Mouse (Mus musculus) fat pad, adult 2 months (tissue): ENCODE results near the gene Bicdl1.
A peak's percentile ranks its signal among the peaks of the same experiment; 100 is the strongest.

ENCODE experiments used
- DNase-seq: peaks from one replicate; pipeline ENCODE4 v3.0.0-alpha.2; 2011; ENCODE audit warnings: low read depth, low spot score; ENCODE audit errors: extremely low read depth

The Bicdl1 gene

DNA sequence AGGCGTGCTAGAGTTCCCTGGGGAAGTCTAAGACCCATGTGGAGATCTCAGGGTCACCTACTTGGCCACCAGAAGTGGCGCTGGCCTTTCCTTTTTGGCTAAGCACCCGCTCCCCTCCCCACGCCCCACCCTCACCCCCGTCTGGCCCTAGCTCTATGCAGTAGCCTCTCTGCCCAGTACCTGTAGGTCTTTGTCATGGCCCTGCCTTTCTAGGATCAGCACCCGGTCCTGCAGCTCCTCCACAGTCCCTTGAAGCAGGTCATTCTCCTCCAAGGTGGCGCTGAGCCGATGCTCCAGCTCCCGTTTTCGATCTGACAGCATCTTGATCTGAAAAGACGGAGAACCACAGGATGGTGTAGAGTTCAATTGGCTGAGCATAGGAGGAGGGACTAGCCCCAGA, 61.4 kb downstream of the Bicdl1 start:
- DNase-seq, result no peak

DNA sequence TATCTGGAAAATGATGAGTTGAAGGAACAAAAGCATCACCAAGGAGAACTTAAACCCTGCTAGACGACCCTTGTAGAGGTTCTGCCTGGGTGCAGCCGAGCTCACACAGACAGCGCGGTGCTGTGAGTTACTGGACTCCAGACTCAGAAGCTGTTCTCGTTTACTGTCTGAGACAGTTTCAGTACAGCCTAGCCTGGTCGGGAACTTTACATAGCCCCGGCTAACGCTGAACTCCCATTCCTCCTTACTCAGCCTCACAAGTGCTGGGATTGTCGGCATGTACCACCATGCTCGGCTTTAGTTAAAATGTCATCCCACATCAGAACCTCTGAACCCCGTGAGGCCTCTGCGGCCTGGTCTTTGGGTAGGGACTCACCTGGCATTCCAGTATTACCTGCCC, 62.4 kb downstream of the Bicdl1 start:
- DNase-seq, result no peak

DNA sequence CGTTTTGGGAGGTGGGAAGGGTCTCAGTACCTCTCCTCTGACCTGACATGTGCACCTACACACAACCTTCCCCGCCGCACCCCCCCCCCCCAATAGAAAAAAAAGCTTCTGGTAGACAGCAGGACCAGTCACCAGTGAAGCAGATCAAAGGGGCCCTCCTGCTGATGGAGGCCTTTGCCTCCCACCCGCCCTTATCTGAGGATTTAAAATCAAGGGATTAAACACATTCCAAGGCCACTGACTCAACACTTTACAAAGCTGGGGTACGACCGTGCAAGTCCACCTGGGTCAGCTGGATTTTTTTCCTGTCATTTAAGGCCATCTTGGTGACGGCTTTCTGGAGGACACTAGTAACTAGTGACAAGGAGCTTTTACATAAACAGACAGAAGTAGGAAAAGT, 63.5 kb downstream of the Bicdl1 start:
- no peak for DNase-seq

DNA sequence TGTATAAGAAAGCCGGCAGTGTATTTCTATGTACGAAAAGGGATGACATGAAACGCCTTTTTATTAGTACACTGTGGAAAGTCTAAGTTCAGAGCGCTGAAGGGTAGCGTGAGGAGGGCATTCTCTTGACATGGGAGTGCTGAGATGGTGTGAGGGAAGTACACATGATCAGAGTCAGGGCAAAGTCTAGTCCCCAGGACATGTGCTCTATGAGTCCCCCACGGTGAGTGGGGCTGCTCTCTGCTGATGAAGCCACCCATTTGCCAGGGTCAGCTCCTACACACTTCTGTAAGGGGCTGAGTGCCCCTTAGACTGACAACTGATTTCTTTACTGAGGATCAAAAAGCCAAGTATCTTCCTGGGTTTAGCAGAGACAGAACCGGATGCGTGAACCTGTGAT, 64.2 kb downstream of the Bicdl1 start:
- no peak for DNase-seq

DNA sequence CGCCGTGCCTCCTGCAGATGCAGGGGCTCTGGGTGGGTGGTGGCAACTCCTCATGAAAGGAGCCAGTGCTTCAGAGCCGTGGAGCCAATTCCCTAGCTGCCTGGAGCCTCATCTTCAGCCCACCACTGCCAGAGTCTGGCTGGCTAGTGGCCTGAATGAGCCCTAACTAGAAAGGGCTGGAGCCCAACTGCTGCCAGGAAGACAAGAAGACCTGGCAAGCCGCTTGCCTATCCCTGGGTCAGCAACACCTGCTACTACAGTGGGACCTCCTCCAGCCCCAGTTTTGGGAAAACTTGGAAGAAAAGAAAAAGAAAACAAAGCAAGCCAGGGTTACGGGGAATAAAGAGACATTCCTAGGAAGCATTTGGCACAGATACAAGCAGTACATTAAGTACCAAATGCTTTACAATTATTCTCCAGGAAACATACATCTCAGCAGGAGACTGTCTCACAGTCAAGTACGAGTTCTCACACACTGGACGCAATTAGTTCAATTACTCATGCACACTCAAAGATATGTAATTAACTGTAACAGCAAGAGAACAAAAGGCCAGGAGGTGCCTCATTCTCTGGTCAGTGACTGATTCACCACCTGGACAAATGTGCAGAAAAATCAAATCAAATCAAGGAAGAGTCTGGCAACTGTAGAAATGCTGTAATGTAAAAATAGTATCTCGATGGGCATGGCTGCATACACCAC, 64.9 kb downstream of the Bicdl1 start:
- DNase-seq, result no peak

DNA sequence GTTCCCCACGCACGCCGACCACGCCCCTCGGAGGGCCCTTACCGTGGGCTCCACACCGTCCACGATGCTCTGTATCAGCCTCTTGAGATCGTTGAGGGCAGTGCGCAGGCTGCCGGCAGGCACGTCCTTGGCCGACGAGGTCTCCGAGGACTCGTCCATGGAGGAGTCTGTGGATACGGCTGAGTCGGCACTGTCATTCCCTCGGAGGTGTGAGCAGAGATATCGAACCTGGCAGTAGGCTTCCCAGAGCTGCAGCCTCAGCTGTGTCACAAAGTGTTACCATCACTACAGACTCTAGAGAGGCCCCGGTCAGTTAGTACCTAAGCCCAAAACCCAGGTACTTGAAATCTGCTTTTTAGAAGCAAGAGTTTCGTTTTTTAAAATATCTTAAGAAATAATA, 68.8 kb downstream of the Bicdl1 start:
- no peak for DNase-seq

DNA sequence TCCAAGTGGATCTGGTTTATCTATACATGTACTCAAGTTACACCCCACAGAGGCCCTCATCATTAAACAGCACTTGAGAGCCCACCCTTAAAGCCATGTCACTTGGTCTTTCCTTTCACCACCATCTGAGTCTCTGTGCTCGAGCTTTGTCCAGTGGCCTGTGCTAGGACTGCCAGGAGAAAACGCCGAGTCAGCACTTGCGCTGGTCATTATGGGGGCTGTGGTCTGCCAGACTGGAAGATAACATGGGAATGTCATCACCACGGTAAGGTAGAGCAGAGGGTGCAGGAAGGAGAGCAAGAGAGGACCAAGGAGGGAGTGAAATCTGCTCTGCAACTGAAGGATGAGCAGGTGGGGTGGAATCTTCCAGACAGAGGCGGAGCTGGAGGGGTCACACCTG, 73.1 kb downstream of the Bicdl1 start:
- DNase-seq, result no peak

DNA sequence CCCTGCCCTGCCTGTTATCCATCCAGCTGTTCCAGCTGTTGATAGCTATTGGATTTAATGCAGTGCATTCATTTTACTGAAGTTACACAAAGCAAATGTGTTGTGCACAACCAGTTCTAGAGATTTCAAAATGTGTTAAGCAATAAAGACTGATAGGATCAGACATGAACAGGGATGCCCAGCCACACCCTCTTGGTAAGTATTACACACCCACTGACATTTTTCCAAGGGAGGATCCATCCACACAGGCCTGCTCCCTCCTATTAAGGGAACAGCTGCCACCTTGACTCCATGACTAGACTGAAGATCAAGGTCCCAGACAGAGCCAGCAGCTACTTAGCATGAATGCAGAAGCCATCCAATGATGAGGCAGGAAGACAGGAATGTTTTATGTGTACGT, 74.2 kb downstream of the Bicdl1 start:
- DNase-seq, result peak; percentile 80

DNA sequence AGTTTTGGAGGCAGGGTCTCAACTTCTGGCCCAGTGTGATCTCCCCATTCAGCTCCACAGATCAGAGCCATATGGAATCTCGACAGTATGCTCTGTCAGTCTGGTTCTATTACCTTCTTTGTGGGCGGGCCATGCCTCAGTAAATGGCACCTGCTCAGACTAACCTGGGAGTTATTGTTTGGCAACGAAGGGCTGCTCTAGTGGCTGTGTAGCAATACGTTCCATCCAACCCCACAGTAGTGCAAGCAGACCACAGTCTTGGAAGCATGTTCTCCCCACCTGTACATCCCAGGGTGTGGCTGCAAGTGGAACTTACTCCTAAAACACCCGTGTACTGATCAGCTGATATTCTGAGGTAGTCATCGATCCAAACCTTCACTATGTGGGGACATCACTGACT, 74.7 kb downstream of the Bicdl1 start:
- peak; percentile 75 for DNase-seq

DNA sequence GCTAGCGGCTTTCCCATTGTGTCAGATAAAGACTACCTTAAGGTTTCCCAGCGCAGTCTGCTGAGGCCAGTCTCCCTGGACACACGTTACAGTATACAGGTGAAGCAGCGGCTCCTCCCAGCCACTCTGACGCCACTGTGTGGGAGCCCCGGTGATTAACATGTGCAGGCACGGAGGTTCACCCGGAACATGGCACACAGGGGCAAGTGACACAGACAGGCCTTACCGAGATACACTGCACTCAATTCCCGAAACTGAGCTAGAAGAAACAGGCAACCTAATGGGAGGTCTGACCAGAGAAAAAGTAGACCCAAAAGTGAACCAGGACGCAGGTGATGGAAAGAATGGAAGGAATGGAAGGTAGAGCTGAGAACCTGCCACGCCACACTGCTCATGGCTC, 77.6 kb downstream of the Bicdl1 start:
- DNase-seq, result no peak

DNA sequence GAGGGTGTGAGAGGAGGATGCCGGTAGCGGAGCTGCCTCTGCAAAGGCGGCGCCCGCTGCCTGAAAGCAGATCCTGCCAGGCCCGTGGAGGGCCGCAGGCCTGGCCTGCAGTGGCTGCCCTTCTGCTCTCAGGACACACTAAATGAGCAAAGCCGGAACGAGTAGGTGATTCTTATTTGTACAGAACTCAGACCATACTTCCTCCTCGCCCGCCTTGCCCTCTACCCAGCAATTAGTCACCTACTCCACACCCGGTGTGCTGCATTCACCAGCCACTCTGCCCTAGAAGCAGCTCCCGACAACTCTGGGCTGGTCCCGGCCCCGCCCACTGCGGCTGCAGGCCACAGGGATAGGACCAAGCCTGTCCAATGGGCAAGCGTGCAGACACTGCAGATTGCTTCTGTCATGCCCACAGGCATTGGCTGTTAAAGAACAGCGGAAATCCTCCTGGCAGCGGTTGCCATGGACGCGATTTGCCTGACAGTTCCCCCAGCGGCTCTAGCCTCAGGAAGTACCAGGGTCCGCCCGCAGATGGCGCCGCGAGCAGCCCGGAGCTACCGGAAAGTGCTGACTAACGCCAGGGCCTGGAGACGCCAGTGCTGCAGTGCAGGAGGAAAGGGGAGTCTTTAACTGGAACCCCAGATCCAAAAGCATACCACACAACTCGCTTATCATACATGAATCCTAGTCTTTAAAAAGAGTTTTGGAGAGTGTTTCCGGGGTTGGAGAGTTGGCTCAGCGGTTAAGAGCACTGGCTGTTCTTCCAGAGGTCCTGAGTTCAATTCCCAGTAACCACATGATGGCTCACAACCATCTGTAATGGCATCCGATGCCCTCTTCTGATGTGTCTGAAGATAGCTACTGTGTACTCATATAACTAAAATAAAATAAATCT, 78.5 kb downstream of the Bicdl1 start:
- peak; percentile 85 for DNase-seq

DNA sequence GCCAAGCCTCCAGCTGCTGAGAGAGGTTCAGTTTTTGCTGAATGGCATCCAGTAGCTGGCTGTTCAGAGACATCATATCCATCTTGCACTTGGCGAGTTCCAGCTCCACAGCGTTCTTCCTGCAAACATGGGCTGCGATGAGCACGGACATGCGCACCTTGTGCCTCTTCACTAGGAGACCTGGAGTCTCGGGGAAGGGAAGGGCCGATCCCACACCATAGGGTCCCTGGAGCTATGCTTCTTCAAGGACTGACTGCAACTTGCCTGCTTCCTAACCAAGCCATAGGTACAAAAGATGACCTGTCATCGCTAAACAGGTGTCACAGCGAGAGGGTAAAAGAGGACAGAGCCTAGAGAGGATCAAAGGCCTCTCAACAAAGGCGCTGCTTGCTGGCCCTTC, 79.6 kb downstream of the Bicdl1 start:
- no peak for DNase-seq

DNA sequence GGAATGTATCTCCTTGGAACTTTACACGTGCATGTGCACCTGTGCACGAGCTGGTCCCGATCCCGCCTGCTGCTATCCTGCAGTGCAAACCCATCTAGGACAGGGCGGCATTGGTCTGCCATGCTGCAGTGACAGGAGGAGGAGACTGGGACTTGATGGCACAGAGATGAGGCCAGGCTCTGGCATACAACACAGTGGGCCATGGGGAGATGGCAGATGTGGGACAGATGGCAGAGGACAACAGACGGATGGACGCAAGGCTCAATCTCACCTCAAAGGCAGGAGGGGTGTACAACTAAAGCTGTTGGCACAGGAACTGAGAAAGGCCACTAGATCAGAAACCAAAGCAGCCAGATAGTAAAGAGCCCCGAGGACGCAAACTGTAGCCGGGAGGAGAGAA, 80.5 kb downstream of the Bicdl1 start:
- no peak for DNase-seq

DNA sequence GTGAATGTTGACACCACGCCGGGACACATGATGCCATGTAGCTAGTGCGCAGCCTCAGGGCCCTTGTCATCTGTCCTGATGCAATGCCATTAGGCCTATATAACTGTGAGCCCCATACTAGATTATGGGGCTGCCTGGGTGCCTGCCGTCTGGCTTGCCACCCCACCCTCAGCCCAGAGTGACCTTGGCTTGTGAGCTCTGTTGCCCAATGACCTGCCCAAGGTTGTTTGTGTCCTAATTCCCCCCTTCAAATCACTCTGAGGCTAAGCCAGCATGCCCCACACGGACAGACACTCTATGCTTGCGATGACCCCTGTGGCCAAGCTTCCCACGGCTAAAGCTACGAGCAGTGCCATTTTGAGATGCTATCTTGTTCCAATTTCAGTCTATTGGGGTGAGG, 81.7 kb downstream of the Bicdl1 start:
- DNase-seq, result no peak

DNA sequence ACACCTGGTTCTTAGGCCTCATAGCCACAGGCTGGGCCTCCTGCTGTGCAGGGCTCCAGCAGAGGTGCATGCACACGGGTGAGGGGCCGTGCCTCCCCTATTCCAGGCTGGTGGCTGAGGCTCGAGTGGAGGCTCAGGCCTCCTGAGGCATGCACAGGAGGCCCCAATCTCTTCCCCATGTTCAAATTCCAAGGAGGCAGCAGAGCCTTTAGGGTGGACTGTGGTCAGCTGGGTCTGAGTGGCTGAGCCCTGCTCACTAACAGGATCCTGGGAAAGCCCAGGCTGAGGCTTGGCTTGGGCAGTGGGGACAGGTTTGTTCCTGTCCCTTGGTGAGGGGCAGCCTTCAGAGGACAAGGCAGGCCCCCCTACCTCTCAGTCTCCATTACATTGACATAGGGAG, 82.5 kb downstream of the Bicdl1 start:
- DNase-seq, result no peak

DNA sequence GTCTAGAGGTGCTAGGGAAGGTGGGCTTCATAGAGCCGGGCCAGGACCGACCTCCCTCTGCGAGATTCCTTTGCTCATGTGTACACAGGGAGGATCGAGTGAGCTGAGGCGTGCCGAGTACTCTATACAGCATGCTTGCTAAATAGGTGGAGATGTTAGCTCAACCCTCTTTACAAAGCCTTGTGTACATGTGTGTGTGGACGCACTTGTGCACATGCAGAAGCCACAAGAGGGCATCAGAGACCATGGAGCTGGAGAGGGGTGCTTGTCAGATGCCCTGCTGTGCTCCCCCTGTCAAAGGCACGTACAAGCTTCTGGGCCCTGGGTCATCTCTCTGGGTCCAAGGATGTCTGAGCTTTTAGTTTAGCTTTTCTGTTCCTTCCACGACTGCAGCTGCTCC, 87.2 kb downstream of the Bicdl1 start:
- no peak for DNase-seq

DNA sequence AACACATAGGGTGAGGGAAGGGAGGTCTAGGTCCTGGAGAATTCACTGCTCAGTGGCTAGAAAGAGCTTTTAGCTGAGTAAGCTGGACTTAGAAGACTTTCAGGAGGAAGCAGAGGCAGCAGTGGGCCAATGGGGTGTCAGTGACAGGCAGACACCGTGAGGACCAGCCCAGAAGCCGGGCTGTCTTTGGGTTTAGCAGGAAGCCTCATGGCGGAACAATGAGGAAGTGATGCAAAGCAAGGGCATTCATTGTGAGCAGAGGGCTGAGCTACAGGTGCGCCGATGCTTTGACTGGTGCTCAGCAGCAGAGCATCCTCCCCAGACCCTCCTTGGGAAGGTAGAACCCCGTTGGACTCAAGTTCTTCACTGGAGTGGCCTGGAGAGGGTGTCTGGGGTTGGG, 95.9 kb downstream of the Bicdl1 start:
- DNase-seq, result no peak

DNA sequence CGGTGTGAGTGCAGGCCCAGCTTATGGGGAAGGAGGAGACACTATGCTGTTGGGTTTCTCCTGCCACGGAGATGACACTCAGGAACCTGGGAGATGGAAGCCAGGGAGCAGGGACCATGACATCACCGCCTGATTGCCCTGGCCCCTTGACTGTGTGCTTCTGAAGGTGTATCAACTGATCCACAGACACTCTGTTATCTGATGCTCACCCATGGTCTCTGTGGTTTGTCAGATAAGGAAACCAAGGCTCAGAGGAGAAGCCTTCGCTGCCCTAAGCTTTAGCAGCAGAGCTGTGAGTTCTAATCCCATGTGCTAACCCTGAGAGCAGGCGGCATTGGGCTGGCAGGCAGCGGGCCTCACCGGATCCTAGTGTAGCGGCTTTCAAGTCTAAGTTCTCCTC, 97.4 kb downstream of the Bicdl1 start:
- DNase-seq, result no peak

DNA sequence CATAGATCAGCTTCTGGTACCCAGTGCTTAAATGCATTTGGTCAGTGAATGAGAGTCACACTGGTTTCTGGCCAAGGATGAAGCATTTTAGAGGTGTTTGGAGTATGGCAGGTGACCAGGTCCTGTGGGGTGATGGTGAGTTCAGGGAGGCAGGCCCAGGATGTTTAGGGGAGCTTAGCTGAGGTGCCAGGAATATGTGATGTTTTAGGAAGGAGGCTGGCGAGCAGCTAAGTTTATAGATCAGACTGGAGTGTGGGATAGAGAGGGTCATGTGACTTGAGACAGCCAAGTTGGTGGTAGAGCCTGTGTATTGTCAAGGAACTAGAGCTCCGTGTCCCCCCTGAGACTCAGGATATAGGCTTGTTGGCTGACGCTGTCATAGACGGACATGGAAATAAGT, 98.4 kb downstream of the Bicdl1 start:
- DNase-seq, result no peak

DNA sequence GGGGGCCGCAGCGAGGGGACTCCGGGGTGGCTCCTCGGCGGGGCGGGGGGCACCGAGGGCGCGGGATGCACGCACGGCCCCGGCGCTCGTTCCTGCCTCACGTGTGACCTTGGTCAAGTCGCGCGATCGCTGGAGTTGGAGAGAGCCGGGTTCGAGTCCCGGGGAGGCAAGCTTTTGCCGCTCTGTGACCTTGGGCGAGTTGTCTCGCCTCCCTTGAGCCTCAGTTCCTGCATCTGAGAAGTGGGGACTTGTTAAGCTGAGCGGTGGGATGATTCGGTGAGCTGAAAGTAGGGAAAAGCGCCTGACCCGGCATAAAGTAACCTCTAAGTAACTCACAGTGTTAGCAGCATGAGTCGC, 99.1 kb downstream of the Bicdl1 start:
- no peak for DNase-seq

DNA sequence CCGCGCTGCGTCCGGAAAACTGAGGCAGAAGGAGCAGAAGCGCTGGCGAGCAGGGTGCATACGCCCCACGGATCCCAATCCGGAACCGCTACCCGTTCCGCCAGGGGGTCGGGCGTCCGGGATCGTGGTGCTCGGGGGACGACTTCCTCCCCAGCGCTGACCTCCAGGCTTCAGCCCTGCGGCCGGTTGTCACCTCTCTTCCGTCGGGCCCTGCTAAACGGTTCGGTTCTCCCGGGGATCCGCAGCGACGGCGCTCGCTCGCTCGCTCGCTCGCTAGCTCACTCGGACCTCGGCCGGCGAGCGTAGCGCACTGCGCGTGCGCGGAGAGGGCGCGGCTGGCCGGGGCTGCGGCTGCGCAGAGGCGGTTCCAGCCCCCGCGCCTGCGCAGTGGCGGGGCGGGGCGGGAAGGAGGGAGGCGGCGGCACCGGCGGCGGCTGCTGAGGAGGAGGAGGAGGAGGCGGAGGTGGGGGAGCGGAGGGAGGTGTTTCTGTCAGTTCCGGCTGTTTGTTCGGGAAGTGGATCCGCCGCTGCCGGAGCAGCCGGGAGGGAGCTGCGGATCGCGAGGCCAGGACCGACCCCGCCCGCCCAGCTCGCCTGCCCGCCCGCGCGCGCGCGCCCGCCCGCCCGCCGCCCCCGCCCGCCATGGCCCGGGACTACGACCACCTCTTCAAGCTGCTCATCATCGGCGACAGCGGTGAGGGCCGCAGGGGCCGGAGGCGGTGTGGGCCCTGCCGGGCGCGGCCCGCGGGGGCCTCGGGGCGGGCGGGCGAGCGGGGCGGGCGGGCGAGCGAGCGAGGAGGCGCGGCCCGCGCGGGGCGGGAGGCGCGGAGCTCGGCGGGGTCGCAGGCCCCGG, 99.7 kb downstream of the Bicdl1 start, which contains the start of gene Rab35:
Gene Rab35 (plus strand): TSS at position 404 of the 853 bp plus-strand sequence.
- DNase-seq, result no peak

DNA sequence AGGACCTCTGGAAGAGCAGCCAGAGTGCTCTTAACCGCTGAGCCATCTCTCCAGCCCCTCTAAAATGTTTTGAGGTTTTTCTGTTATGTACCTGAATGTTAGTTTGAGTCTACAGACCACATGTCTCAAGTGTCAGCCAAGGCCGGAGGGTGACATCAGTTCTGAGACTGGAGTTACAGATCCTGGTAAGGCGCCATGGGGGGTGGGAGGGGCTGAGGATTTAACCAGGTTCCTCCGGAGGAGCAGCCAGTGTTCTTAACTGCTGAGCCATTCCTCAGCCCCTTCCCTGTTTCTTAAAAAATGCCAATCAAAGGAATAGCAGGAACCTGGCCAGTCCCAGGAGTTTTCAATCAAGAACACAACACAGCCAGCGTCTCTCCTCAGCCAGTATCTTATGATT, 101.1 kb downstream of the Bicdl1 start:
- no peak for DNase-seq
